Mouse (Mus musculus): Measurements from ENCODE around the gene Gm20388.

Gene Gm20388

DNA sequence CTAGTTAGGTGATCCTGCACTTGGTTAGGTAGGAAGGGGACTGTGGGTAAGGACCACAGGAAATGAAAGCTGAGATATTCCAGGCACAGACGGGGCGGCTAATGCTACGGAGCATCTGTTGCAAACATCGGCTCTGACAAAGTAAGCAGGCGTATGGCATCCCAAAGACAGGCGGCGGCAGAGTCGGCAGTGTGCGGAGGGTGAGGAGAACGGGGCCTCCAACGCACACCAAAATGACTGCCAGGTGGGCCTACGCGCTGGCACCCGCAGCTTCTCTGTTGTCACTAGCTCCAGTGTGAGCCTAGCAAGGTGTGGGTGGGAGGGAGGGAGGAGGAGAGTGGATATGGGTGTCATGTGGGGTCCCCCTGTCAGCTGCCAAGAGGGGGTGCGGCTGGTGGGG is 2730.8 kb downstream of the Gm20388 start:
- DNase-seq, result no peak

DNA sequence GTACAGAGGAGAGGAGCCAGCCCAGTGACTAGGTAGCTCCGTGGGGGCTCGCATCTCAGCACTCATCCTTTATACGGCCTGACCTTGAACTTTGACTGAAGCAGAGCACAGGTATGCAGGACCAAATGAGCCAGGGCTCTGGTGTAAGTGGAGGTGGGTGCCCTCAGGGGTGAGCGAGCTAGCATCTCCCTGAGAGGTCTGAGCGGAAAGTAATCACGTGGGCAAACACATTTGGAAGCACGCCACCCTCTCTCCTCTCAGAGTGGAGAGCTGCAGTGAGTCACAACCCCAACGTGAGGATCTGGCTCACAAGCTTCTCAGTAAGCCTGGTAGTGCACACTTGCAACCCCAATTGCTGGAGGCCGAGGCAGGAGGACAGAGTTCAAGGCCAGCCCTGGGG is 2731.4 kb downstream of the Gm20388 start:
- peak; percentile 54 to 66 for DNase-seq

DNA sequence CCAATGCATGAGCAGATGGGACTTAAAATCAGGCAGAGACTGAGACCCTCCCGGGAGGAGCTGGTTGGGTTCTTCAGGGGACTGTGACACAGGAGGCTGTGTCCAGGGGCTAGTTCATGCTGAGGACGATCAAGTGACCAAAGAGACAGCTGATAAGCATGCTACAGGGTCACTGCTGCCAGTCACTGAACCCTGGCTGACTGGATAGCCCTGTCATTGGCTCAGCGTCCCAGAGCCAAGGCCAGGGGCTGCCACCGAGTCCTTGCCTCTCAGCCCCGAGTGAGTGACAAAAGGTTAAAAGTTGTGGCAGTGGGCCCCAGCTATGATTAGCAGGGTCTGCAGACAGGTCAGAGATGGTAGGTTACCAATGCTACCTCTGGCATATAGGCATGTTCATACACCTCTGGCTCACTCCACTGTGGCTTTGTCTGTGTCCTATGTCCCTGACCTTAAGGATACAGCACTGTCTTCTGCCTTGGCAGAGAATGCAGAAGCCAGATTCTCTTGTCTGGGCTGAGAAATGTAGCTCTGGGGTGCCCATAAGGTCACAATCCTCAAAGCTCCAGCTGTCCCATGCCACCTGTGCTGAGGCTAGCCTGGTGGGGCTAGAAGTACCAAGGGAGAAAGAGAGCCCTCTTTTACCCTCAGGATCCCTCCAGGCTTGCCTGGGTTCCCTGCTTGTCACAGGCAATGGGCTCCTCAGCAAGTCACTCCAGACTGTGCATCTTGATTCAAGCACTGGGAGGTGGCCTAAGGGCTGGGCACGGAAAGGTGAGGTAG is 2733.7 kb downstream of the Gm20388 start:
- DNase-seq, result no peak

DNA sequence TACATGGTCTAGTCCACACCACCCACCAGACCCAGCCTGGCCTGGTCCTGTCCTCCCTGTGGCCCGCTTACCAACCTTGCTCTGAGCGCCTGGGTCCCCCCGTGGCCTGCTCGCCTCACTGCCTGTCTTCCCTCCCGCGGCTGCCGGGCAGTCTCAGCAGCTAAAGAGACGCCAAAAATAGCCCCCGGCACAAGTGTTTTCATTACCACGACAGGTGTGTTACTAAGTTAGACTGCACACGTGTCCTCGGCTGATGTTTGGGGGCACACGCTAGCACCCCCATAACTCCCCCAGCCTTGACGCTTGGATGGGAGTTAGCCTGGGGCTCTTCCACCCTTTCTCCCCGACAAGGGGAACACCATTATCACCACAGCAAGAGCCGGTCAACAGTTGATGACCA is 2735.7 kb downstream of the Gm20388 start:
- DNase-seq, result no peak

DNA sequence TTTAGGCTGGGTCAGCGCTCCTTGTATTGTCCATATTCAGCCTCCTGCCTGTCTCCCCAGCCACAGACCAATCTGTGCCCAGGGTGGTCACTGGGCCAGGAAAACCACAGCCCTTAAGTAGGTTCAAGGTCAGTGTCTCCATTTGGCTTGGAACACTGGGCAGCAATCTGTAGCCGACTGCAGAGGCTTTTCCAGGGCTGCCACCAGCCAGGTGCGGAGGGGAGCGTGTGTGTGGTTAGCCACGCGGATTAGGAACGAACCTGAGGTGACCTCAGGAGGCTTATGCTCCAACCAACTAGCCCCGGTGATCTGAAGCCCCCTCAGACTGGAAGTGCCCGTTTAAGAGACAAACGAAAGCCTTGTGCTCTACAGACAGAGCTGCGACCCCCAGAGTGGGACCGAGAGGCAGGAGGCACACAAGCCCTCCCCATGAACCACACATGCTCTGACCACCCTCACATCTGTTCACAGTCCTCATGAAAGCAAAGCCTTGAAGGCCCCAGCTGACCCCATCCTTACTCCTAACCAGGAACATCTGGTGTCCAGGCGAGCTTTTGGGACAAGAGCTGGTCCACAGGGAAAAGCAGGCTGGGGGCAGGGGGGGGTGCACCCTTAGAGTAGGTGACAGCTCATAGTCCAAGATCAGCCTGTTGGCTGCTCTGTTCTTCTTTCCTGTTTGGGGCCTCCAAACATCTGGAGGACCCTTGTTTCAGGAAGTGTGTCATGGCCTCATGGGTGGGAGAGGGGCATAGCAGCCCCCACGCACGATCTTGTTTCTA is 2737.7 kb downstream of the Gm20388 start:
- DNase-seq, result no peak

DNA sequence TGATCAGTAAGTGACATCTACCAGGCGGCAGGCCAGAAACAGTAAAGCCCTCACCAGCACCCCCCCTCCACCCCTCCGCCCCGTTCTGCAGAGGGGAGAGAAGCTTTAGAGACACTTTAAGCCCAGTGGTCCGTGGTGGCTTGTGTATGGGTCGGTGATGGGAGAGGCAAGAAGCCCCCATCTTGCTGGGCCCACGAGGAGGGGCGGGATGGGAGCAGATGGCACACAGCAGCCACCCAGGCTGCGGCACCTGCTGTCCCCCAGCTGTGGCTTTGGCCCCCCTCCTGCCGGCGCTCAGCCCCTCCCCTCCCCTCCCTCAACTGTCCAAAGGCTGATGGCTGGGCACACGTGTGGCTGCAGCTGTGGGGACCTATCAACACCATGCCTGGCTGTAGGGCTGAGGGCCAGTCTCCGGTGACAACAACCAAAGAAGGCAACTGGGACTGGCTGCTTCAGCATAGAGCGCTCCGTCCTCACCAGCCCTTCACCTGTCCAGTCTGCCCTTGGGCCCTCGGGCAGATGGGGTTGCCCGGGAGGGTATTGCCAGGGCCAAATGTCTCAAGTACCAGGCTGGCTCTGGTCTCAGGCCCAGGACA is 2740.8 kb downstream of the Gm20388 start:
- DNase-seq, result no peak

DNA sequence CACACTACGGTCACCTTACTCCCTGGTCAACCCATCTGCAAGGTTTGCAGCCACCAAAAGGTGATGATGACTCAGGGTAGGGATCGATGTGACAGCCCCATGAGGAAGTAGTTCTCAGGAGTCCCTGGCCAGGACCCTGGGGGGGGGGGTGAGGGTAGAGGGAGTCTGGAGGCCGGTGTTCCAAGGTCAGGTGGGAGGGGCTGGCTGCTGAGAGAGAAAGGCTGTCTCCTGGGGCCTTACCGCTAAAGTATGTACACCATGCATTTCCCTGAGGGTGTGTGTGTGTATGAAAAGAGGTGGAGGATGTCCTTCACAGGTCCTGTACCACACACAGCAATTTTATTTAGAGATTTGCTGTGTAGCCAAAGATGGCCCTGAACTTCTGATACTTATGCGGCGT is 2742.0 kb downstream of the Gm20388 start:
- DNase-seq, result no peak

DNA sequence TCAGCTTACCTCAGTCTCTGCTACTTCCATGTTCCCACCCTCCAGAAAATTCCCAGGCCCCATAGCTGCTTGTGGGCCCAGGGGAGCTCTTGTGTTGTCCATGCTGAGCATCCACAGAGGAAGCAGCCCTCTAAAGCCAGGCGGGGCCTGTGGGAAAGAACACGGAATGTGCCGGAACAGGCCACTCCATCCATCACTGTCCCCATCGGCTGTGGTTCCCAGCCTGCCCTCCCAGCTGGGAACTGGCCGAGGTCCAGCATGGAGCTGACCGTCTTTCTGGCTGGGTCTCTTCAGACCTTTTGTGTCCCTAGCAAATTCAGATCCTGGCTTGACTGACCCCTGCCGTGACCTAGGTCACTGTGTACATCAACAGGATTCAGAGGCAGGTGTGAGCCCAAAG is 2744.1 kb downstream of the Gm20388 start:
- DNase-seq, result peak; percentile 79 to 90

DNA sequence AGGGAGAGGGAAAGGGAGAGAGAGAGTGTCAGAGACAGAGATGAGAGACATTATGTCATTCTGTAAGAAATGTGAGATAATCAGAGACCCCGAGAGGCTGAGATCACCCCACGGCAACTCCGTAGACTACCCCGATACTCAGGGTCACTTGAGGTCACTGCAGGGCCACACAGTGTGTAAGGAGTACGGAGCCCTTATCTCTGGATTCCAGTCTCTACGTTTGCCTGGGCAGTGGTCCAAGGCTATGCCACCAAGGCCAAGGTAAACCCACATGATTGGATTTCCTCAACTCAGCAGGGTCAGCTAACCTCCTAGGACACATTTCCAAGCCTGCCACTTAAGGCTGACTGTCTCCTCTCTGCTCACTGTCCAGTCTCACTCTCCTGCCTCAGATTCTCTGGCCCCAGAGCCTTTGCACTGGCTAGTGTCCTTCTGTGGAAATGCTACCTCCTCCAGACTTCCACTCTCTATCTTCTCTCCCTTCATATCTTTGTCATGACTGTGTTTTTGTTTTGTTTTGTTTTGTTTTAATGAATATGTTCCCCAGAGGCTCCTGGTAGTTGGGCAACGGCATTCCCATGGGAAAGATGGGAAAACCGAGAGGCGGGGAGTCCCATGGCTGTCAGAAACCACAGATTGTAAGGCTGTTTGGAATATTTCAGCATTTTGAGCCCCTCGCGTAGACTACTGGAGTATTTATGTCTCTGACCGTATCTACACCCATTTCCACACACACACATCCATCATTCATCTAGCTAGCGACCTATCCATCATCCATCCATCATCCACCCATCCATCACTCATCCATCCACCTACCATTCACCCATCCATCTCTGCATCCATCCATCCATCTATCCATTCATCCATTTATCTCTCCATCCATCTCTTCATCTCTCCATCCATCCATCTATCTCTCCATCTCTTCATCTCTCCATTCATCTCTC is 2745.7 kb downstream of the Gm20388 start:
- DNase-seq, result peak; percentile 74 to 84

DNA sequence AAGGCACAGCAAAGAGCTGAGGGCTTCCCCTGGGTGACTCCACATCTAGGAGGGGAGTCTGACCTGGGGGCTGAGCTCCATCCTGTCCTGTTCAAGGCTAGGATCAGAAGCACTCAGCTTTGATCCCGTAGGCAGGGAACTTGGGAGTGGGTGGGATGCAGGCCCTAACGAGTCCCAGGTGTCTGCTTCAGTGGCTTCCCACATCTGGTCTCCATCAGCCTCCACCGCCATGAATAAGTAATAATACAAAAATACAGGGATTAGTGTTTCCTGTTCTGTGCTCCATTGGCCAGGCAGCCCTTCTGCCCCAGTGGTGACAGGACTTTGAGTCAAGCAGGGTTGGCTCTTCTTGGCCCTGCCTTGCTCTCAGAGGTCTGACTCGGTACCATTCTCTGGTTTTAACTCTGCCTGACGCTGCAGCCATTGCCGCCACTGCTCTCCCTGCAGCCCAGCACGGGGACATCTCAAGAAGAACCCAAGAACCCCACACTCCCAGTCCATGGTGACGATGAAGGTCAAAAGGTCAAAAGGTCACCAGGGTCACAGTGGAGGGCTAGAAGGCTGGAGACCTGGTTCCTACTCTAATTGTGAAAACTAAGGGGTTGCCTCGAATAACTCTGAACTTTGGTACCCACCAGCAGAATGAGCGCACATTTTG is 2747.6 kb downstream of the Gm20388 start:
- no peak for DNase-seq

DNA sequence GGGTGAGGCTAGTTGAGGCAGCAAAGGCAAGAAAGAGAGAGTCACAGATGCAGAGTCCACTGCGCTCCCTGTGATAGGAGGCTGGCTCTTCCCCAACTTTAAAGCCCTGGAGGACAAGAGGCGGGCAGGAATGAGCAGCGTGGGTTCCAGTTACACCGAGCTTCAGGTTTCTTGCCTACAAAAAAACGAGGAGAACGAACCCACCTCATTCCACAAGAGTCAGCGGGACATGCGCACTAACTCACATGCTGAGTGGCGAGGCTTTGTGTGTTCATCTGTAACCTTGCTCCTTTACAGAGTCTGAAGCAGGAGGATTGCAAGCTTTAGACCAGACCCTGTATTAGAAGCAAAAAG is 2748.1 kb downstream of the Gm20388 start:
- DNase-seq, result no peak

DNA sequence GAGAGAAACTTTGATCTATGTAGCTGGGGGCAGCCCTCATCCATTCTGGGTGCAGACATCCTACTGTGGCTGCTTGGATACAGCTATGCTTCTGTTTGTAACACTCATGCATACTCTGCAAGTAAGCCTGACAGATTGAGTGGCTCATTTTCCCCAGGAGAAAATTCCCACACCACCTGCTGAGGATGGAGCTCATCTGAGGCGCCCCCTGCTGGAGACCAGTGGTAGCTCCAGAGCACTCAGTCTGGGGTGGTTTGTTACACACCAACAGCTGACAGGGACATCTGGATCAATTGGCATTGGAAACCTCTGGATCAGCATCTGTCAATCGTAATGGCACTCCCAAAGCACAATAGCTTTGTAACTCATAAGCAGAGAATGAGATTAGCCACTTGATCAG is 2749.4 kb downstream of the Gm20388 start:
- no peak for DNase-seq

DNA sequence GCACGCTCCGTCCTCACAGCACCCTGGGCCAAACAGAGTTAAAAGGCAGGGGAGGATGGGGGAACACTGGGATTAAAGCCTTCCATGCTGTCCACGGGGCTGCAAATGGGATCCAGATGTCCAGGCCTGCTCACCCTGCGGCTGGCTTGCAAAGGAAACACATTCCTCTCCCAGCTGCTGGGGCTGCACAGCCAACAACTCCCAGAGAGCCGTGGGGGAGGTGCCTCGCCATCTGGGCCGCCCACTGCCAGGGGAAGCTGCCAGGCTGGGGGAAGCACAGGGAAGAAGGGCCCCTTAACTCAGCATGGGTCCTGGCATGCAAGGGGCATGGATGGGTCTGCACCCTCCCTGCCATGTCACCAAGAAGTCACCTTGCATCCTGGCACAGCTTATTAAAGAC is 2750.5 kb downstream of the Gm20388 start:
- peak; percentile 79 to 92 for DNase-seq

DNA sequence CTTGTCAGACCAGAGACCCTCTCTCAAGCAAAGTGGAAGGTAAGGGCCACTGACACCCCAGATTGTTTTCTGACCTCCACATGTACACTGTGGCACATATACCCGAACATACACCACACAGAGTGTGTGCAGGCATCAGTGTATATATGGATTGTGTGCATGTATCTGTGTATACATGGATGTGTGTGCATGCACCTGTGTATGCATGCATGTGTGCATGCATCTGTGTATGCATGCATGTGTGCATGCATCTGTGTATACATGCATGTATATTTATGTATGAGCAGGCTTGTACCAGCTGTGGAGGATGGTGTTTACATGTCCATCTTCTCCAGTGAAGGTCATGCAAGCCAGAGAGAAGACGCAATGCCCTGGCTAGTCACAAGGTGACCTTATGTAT is 2751.3 kb downstream of the Gm20388 start:
- no peak for DNase-seq

DNA sequence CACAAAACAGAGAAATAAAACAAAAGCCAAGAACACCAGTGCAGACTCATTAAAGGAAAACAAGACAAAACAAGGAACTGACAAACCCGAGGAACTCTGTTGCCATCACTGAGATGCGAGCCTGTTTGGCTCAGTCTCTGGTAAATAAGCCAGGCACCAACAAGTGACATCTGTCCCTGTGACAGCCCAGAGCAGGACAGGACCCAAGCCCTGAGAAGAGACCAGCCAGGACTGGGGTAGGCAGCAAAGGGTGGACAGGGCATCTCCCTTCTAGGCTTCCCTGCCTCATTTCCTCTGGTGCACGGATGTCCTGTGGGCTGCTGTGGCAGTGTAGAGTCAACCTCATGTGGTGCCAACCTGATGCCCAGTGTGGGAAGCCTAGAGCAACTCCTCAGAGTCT is 2752.5 kb downstream of the Gm20388 start:
- DNase-seq, result no peak

DNA sequence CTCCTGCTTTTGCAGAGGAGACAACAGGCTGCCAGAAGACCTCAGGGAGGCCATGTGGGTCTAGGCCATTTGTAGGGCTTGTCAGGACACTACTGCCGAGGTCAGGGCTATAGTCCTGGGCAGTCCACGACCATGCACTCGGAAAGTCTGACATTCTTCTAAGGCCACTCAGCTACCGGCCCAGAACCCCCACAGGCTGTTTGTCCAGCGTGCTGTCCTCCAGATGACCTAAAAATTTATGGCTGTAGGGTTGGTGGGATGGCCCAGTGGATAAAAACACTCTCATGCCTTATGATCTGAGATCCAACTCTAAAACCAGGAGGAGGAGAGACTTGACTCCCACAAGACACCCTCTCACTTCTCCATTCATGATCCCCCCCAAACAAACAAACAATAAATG is 2753.0 kb downstream of the Gm20388 start:
- no peak for DNase-seq

DNA sequence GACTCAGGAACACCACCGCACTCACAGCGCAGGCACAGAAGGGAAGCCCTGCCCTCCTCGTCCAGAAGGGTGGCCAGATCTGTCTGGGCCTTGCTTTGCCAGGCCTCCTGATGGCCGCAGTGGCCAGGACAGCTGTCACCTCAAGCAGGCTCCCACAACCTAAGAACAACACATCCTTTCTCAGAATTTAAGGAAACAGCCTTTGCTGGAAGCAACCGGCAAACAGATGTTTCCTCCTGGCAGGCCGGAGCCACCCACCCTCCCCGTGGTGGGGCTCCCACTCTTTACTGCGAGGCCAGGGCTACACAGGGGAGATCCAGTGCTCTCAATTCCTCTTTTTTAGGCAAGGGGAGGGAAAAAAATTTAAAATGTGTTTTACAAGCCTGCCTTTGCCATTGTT is 2754.6 kb downstream of the Gm20388 start:
- DNase-seq, result peak; percentile 72 to 87

DNA sequence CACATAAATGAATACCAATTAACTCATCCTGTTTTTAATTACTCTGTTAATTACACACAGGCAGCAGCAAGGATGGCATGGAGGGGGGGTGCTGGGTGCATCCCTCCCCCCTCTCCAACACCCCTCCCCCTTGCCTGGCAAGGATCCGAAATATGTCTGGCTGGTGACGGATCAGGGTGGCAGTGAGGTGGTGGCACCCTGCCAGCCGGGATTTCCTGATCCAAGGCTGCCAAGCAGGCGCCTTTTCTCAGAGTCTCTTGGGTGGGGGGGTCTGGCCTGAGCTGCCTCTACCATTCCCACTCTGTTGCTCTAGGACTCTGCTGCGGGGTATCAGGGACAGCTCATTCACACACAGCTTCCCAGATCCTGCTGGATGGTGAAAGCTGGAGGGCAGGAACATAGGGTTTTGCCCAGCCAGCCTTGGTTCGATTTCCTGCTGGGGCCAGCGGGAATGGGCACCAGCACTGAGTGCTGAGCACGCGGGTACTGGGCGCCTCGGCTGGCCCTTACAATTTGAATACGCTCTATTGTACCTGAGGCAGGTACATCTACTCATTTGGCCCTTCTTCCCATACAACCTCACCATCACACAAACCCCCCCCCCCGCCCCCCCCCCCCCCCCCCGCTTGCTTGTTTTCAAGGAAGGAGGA is 2755.2 kb downstream of the Gm20388 start:
- peak; percentile 88 to 92 for DNase-seq

DNA sequence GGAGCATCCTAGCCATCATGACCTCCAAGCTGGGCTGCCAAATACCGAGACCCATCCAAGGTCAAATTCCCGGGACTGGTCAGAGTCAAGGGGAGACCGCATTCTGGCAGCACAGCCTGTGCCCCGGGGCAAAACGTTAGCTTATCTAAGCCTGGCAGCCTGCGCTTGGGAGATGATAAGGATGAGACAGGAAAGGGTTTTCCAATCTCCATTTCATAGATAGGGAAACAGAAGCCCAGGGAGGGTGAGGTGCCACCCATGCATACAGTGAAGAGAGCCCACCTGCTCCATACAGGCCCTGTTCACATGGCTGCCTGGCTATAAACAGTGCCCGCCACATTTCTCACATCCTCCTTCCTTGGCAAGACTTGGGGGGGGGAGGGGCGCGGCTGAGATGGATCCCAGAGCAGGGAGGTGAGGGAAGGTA is 2755.7 kb downstream of the Gm20388 start:
- DNase-seq, result peak; percentile 30 to 64

DNA sequence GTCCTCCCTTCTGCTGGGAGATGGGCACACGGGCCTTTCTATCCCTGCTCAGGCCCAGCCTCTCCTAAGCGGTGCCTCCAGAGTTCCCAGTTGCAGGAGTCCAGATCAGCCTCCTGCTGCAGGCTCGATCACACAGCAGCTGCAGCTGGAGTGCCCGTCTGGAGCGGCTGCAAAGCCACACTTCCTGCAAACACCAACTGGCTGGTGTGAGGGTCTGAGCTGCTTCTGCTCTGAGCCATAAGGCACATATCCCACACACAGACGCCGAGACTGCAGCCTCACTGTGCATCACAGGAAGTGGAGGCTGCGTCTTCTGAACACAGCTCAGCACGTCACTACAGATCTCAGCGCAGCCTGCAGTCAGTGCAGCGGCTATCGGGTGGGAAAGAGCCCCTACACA is 2756.2 kb downstream of the Gm20388 start:
- DNase-seq, result peak; percentile 38 to 60

DNA sequence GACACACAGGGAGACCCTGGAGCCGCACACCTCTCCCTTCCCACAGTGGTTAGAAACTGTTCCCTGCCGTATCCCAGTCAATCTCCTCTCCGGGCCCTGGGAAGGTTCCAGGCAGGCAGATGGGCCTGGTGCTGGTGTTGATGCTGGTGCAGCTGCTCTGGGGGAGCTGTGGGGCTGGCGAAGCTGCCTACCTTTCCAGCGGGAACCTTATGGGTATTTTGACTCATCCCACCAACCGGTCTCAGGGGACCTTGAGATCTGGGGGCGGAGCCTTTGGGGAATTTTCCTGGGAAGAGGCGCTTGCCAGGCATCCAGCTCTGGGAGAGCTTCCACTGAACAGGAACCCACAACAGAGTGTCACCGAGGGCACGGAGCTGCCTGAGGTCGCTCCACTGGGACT is 2757.2 kb downstream of the Gm20388 start:
- no peak for DNase-seq

DNA sequence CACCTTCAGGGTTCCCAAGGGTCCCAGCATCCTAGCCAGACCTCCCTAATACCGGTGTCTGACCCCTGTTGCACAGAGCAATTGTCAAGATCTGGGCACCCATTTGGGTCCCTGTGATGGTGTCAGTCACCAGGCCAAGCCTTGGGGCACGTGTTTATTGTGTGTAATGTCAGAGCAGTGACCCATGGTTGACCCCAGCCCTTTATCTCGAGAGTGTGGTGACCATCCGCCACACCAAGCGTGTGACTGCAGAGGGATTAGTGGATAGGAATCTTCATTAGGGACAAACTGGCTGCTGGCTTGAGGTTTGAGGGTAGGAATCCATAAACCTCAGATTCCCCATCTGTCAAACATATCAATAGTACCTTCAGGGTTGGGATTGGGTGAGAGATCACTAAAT is 2758.7 kb downstream of the Gm20388 start:
- DNase-seq, result no peak
